Mouse (Mus musculus) lung, postnatal 0 days (tissue): ENCODE measurements around the gene Tspan17. TPM values are rescaled to one million over a fixed set of nuclear protein-coding genes. Genes with fewer than 3 reads are reported as not detected.

Experiments used
- ATAC-seq: fragments of 200-750 bp; cut with Nextera tagmentation; 2 replicates; pipeline ENCODE4 v1.8.0; 2017; ENCODE audit warnings: moderate library complexity
- DNase-seq: peaks from one replicate; pipeline ENCODE4 v3.0.0-alpha.2; 2016; ENCODE audit warnings: low spot score
- H3K27ac ChIP-seq: fragments of 300-500 bp; sonication (generic); 2 replicates; pipeline ENCODE4 v1.5.1; 2014; ENCODE audit warnings: antibody characterized with exemption, mild to moderate bottlenecking, low read length, mixed read lengths
- H3K27me3 ChIP-seq: fragments of 300-500 bp; sonication (generic); replicated peaks from 2 replicates; pipeline ENCODE4 v1.6.1; 2014; ENCODE audit warnings: low read length, mixed read lengths; ENCODE audit not compliant: insufficient read depth
- H3K36me3 ChIP-seq: fragments of 300-500 bp; sonication (generic); 2 replicates; pipeline ENCODE4 v1.6.1; 2014; ENCODE audit warnings: low read length, mixed read lengths; ENCODE audit not compliant: insufficient read depth
- H3K4me1 ChIP-seq: fragments of 300-500 bp; sonication (generic); 2 replicates; pipeline ENCODE4 v1.6.1; 2014; ENCODE audit warnings: antibody characterized with exemption, low read depth, low read length, mixed read lengths; ENCODE audit not compliant: insufficient read depth
- H3K4me2 ChIP-seq: fragments of 300-500 bp; sonication (generic); replicated peaks from 2 replicates; pipeline ENCODE4 v1.6.1; 2014; ENCODE audit warnings: low read depth, mild to moderate bottlenecking, low read length, moderate library complexity, mixed read lengths
- H3K4me3 ChIP-seq: fragments of 300-500 bp; sonication (generic); 2 replicates; pipeline ENCODE4 v1.5.1; 2014; ENCODE audit warnings: low read depth, low read length
- H3K9ac ChIP-seq: fragments of 300-500 bp; sonication (generic); replicated peaks from 2 replicates; pipeline ENCODE4 v1.6.1; 2014; ENCODE audit warnings: low read depth, mild to moderate bottlenecking
- H3K9me3 ChIP-seq: fragments of 300-500 bp; sonication (generic); 2 replicates; pipeline ENCODE4 v1.6.1; 2016; ENCODE audit warnings: low read length, mixed read lengths
- CTCF ChIP-seq: IDR thresholded peaks from 2 replicates; pipeline ENCODE4 v1.5.1; 2016; ENCODE audit warnings: antibody characterized with exemption, mild to moderate bottlenecking
- EP300 ChIP-seq: IDR thresholded peaks from 2 replicates; pipeline ENCODE4 v1.6.1; 2016; ENCODE audit warnings: antibody characterized with exemption, mild to moderate bottlenecking, control low read depth
- WGBS: fragments of 180-500 bp; shearing (Covaris S2); extraction: QIAGEN DNeasy Blood & Tissue Kit; methylation state at CpG from one replicate; pipeline ENCODE4 v1.1.7; 2014; 5-methylcytosine and 5-hydroxymethylcytosine counted together
- polyA plus RNA-seq: library from polyadenylated mRNA; unstranded; fragments of >200 nt; fragmentation: Nextera tagmentation; extraction: Ambion mirVana; gene quantifications from 2 replicates; pipeline ENCODE4 v1.2.1, GENCODE M21; 2015

The Tspan17 gene
- polyA plus RNA-seq, 1 experiment from 2014 or later = 32.9 TPM

GRCm38 (mm10) chr13:54844579-54844978 lies 55.4 kb downstream of the Tspan17 start:
- WGBS = 33% methylated on average over 8 of the region's 8 CpGs

More at GRCm38 (mm10) chr13:54844579-54844978, 55.4 kb downstream of the Tspan17 start:
- H3K27ac ChIP-seq = no peak overlapping the region
- H3K4me1 ChIP-seq = no peaks in the 10 kb centered on the region
- no peaks in the 10 kb centered on the region for H3K36me3 ChIP-seq
- no peak overlapping the region for H3K4me3 ChIP-seq
- TF ChIP-seq CTCF (no peak), EP300 (no peak)
- H3K4me2 ChIP-seq = no peak overlapping the region
- ATAC-seq (peak; percentile 75), DNase-seq (peak; percentile 45)
- H3K27me3 ChIP-seq = no peaks in the 10 kb centered on the region
- H3K9ac ChIP-seq = no peak overlapping the region
- H3K9me3 ChIP-seq = no peaks in the 10 kb centered on the region

Other genes starting within 250 kb of the Tspan17 start
- gene 4833439L19Rik, start 223.9 kb upstream of the Tspan17 start, polyA plus RNA-seq = 95.1 and 105 TPM in 2 replicates
- gene Arl10, start 214.4 kb upstream of the Tspan17 start, polyA plus RNA-seq = 19.1 and 21.4 TPM in 2 replicates
- 29.4 and 31.0 TPM in 2 replicates for gene Nop16, start 199.3 kb upstream of the Tspan17 start, polyA plus RNA-seq
- gene Higd2a, start 199.2 kb upstream of the Tspan17 start, polyA plus RNA-seq = 243 and 247 TPM in 2 replicates
- gene Cltb, start 178.0 kb upstream of the Tspan17 start, polyA plus RNA-seq = 104 and 118 TPM in 2 replicates
- 52.1 and 53.7 TPM in 2 replicates for gene Faf2, start 167.6 kb upstream of the Tspan17 start, polyA plus RNA-seq
- 52.1 and 60.0 TPM in 2 replicates for gene Rnf44, start 95.5 kb upstream of the Tspan17 start, polyA plus RNA-seq
- not detected in 2 replicates for gene Cdhr2, start 87.9 kb upstream of the Tspan17 start, polyA plus RNA-seq
- gene Gprin1, start 39.5 kb upstream of the Tspan17 start, polyA plus RNA-seq = 0.04 TPM in 1 of 2 replicates, not detected in the other
- gene Sncb, start 22.8 kb upstream of the Tspan17 start, polyA plus RNA-seq = not detected in 2 replicates
- gene Eif4e1b, start 5.4 kb upstream of the Tspan17 start, polyA plus RNA-seq = not detected in 2 replicates
- gene Unc5a, start 160.0 kb downstream of the Tspan17 start, polyA plus RNA-seq = 1.4 and 1.9 TPM in 2 replicates
- gene Hk3, start 232.0 kb downstream of the Tspan17 start, polyA plus RNA-seq = 1.0 and 1.1 TPM in 2 replicates